Mouse (Mus musculus) lung, postnatal 0 days (tissue): ENCODE results near the gene Pacsin2. TPM values are rescaled to one million over a fixed set of nuclear protein-coding genes. Genes with fewer than 3 reads are reported as not detected.
A peak's percentile ranks its signal among the peaks of the same experiment; 100 is the strongest.
"Not testable (repeated sequence)": the region's sequence is repeated elsewhere in the genome, so short reads cannot be mapped to it uniquely, and the experiment has no call there.

Source experiments
- ATAC-seq: fragments of 200-750 bp; cut with Nextera tagmentation; 2 replicates; pipeline ENCODE4 v1.8.0; 2017; ENCODE audit warnings: moderate library complexity
- DNase-seq: peaks from one replicate; pipeline ENCODE4 v3.0.0-alpha.2; 2016; ENCODE audit warnings: low spot score
- H3K27ac ChIP-seq: fragments of 300-500 bp; sonication (generic); 2 replicates; pipeline ENCODE4 v1.5.1; 2014; ENCODE audit warnings: antibody characterized with exemption, mild to moderate bottlenecking, low read length, mixed read lengths
- H3K27me3 ChIP-seq: fragments of 300-500 bp; sonication (generic); replicated peaks from 2 replicates; pipeline ENCODE4 v1.6.1; 2014; ENCODE audit warnings: low read length, mixed read lengths; ENCODE audit not compliant: insufficient read depth
- H3K36me3 ChIP-seq: fragments of 300-500 bp; sonication (generic); 2 replicates; pipeline ENCODE4 v1.6.1; 2014; ENCODE audit warnings: low read length, mixed read lengths; ENCODE audit not compliant: insufficient read depth
- H3K4me1 ChIP-seq: fragments of 300-500 bp; sonication (generic); 2 replicates; pipeline ENCODE4 v1.6.1; 2014; ENCODE audit warnings: antibody characterized with exemption, low read depth, low read length, mixed read lengths; ENCODE audit not compliant: insufficient read depth
- H3K4me2 ChIP-seq: fragments of 300-500 bp; sonication (generic); replicated peaks from 2 replicates; pipeline ENCODE4 v1.6.1; 2014; ENCODE audit warnings: low read depth, mild to moderate bottlenecking, low read length, moderate library complexity, mixed read lengths
- H3K4me3 ChIP-seq: fragments of 300-500 bp; sonication (generic); 2 replicates; pipeline ENCODE4 v1.5.1; 2014; ENCODE audit warnings: low read depth, low read length
- H3K9ac ChIP-seq: fragments of 300-500 bp; sonication (generic); replicated peaks from 2 replicates; pipeline ENCODE4 v1.6.1; 2014; ENCODE audit warnings: low read depth, mild to moderate bottlenecking
- H3K9me3 ChIP-seq: fragments of 300-500 bp; sonication (generic); 2 replicates; pipeline ENCODE4 v1.6.1; 2016; ENCODE audit warnings: low read length, mixed read lengths
- CTCF ChIP-seq: IDR thresholded peaks from 2 replicates; pipeline ENCODE4 v1.5.1; 2016; ENCODE audit warnings: antibody characterized with exemption, mild to moderate bottlenecking
- EP300 ChIP-seq: IDR thresholded peaks from 2 replicates; pipeline ENCODE4 v1.6.1; 2016; ENCODE audit warnings: antibody characterized with exemption, mild to moderate bottlenecking, control low read depth
- WGBS: fragments of 180-500 bp; shearing (Covaris S2); extraction: QIAGEN DNeasy Blood & Tissue Kit; methylation state at CpG from one replicate; pipeline ENCODE4 v1.1.7; 2014; 5-methylcytosine and 5-hydroxymethylcytosine counted together
- polyA plus RNA-seq: library from polyadenylated mRNA; unstranded; fragments of >200 nt; fragmentation: Nextera tagmentation; extraction: Ambion mirVana; gene quantifications from 2 replicates; pipeline ENCODE4 v1.2.1, GENCODE M21; 2015

The Pacsin2 gene
- polyA plus RNA-seq, 1 experiment from 2014 or later = 46.7 TPM

DNA sequence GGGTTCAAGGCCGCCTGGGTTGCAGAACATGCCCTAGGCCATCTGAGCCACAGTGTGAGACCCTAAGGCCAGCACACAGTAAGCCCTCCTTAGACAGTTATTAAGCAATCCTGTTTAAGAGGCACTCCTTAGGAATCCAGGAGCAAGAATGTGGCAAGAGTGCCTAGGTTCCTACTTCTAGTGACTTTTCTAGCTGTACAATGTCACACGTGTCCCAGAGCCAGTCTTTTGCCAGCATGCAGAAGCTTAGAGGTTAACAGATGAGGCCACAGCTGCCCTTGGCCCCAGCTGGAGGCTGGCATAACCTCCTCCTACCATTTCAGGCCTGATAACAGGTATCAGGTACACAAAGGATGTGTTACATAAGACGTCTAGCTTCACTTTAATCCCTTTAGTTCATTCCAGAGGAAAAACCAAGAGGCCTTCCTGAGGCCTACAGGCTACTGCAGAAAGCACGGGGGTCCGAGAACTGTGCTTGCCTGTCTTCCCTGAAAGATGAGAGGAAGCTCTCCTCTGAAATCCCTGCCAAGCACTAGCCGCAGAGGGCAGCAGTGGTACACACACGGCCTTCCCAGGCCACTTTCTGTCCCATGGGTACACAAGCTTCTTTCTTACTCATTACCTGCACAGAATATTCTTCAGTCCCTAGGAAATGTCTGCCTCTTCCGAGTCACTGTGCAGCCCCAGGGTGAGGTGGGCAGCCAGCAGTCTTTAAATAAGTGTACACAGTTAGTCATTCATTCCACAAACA lies 55.5 kb downstream of the Pacsin2 start:
- no peak overlapping the region for H3K9ac ChIP-seq

DNA sequence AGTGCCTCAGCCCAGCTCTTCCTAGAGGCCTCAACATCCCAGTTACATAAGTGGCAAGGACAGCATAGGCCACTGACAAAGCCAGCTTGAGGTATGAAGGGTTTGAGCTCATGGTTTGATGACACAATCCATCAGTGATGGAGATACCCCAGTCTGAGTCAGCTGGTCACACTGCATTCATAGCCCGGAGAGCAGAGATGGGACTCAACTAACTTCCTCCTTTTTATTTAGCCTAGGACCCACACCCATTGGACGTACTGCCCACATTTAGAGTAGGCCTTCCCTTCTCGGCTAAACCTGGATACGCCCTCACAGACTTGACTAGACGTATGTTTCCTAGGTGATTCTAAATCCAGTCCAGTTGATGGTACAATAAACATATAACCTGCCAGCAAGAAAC lies 56.2 kb downstream of the Pacsin2 start:
- DNase-seq (peak; percentile 70), ATAC-seq (peak; percentile 16; the same call in 1 of the 2 replicates)
- TF ChIP-seq EP300 (no peak; the same call in 1 of the 2 replicates), CTCF (no peak)
- WGBS = 51% methylated on average over 5 of the region's 5 CpGs
- no peak overlapping the region for H3K4me3 ChIP-seq
- H3K27ac ChIP-seq = peak overlapping the region; percentile 86
- no peaks in the 10 kb centered on the region for H3K36me3 ChIP-seq
- no peaks in the 10 kb centered on the region for H3K27me3 ChIP-seq
- no peak overlapping the region for H3K4me2 ChIP-seq
- peaks cover 13% of the 10 kb centered on the region for H3K4me1 ChIP-seq
- no peak overlapping the region for H3K9ac ChIP-seq
- no peaks in the 10 kb centered on the region for H3K9me3 ChIP-seq

More for the DNA sequence above, 55.5 kb downstream of the Pacsin2 start:
- WGBS = 43% methylated on average over 8 of the region's 8 CpGs
- Histone ChIP-seq H3K36me3 (no peaks in the 10 kb centered on the region), H3K4me2 (no peak overlapping the region), H3K4me1 (peaks cover 13% of the 10 kb centered on the region), H3K27ac (peak overlapping the region; percentile 86), H3K27me3 (no peaks in the 10 kb centered on the region), H3K9me3 (no peaks in the 10 kb centered on the region), H3K4me3 (no peak overlapping the region)
- ATAC-seq (peak; percentile 61), DNase-seq (peak; percentile 87)
- peak; percentile 72 for TF ChIP-seq EP300
- TF ChIP-seq CTCF = peak; percentile 57

DNA sequence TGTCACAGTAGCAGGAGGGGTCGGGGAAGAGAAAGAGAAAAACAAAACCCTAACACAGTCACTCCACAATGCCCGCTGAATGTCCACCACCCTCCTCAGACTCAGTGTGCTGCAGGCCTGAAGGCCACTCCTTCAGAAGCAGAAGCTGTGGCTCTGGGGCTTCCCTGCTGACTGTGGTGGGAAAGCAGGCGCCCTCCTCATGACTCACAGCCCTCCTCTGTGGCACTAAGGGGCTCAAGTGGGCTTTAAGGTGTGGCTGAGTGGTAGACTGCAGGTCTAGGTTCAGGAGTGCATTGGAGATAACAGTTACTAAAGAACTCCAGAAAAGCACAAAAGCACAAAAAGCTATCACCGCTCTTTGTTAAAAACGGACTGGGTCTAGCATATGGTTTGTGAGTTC lies 56.9 kb downstream of the Pacsin2 start:
- ATAC-seq (peak; percentile 40), DNase-seq (peak; percentile 61)
- WGBS = 60% methylated on average over 5 of the region's 5 CpGs
- no peak for TF ChIP-seq EP300
- TF ChIP-seq CTCF = no peak
- H3K4me3 ChIP-seq = no peak overlapping the region
- no peak overlapping the region for H3K4me2 ChIP-seq
- H3K9me3 ChIP-seq = no peaks in the 10 kb centered on the region
- no peaks in the 10 kb centered on the region for H3K36me3 ChIP-seq
- H3K27me3 ChIP-seq = no peaks in the 10 kb centered on the region
- peaks cover 13% of the 10 kb centered on the region for H3K4me1 ChIP-seq
- H3K9ac ChIP-seq = no peak overlapping the region
- peak overlapping the region; percentile 86 for H3K27ac ChIP-seq

DNA sequence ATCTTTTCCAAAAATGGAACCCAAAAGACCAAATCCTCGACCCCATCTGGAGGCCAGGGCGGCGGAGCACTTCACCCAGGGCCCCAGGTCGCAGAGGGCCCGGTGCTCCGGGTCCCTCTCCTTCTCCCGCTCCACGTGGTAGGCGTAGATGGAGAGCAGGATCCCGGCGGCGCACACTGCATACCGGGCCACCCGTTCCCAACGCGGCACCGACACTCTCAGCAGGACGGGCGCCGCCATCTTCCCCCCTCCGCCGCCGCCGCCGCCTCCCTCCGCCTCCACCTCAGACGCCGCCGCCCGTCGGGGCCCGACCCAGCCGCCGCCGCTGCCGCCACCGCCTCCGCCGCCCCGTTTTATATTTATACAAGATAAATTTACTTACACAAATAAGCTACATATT lies 58.5 kb downstream of the Pacsin2 start:
- not testable (repeated sequence) for H3K4me2 ChIP-seq, H3K27me3 ChIP-seq, H3K9me3 ChIP-seq, H3K4me3 ChIP-seq, H3K9ac ChIP-seq, H3K36me3 ChIP-seq, H3K27ac ChIP-seq, DNase-seq
- WGBS = 91% methylated on average over 14 of the region's 40 CpGs
- peak; percentile 2; the same call in 1 of the 2 replicates for ATAC-seq
- H3K4me1 ChIP-seq = peaks cover 10% of the 10 kb centered on the region

DNA sequence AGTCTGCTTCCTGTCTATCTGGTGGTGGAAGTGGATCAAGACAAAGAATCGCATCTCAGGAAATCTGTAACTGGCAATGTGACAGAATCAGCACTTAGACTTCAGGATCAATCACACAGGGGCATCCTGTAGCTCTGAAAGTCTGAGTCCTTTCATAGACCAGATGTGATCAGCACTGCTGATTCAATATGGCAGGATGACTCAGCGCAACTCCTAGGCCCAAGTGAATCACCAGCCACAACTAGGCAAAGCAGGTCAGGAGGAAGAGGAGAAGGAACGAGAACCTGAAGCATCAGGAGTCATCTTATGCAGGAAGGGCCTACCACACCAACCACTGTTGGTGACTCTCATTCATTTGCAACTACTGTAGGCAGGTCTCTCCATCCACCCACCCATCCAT lies 60.4 kb downstream of the Pacsin2 start:
- TF ChIP-seq CTCF = no peak
- no peak for TF ChIP-seq EP300
- no peak overlapping the region for H3K4me3 ChIP-seq
- no peaks in the 10 kb centered on the region for H3K9me3 ChIP-seq
- H3K36me3 ChIP-seq = no peaks in the 10 kb centered on the region
- DNase-seq (no peak), ATAC-seq (no peak)
- H3K4me1 ChIP-seq = peaks cover 2% of the 10 kb centered on the region; the same call in 1 of the 2 replicates
- 82% methylated on average over 3 of the region's 3 CpGs for WGBS
- no peak overlapping the region for H3K27ac ChIP-seq
- no peak overlapping the region for H3K4me2 ChIP-seq
- H3K9ac ChIP-seq = no peak overlapping the region
- H3K27me3 ChIP-seq = no peaks in the 10 kb centered on the region

DNA sequence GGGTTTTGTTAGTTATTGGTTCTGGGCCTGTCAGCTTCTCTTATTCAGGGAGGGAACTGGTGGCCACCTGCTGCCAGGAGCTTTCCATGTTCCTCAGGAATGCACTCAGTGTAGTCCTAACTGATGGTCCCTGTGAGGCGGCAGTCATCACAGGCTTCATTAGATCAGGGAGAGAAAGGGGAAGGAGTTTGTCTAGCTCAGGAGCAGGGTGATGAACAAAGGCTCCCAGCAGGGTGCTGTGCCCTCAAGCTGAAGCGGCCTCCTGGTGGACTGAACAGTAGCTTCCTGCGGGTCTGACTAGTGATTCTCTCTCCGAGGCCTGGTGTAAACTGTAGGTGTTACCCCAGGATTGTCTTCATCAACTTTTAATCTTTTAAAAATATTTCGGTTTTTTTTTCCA lies 61.4 kb downstream of the Pacsin2 start:
- Histone ChIP-seq H3K36me3 (no peaks in the 10 kb centered on the region), H3K9ac (no peak overlapping the region), H3K9me3 (no peaks in the 10 kb centered on the region), H3K27me3 (no peaks in the 10 kb centered on the region), H3K4me2 (no peak overlapping the region), H3K4me1 (no peaks in the 10 kb centered on the region), H3K27ac (no peak overlapping the region), H3K4me3 (no peak overlapping the region)
- ATAC-seq (no peak), DNase-seq (no peak)
- 74% methylated on average over 5 of the region's 5 CpGs for WGBS
- TF ChIP-seq EP300 (no peak), CTCF (no peak)
